Mouse (Mus musculus) neural tube, embryonic 14.5 days (tissue): ENCODE data around the gene Ptprj. TPM values are rescaled to one million over a fixed set of nuclear protein-coding genes. Genes with fewer than 3 reads are reported as not detected.

ENCODE experiments used
- ATAC-seq: fragments of 200-750 bp; cut with Nextera tagmentation; 2 replicates; pipeline ENCODE4 v1.8.0; 2017; ENCODE audit warnings: low read depth, mild to moderate bottlenecking, moderate TSS enrichment, moderate library complexity
- H3K27ac ChIP-seq: fragments of 300-500 bp; sonication (generic); 2 replicates; pipeline ENCODE4 v1.5.1; 2014; ENCODE audit warnings: low read depth, mild to moderate bottlenecking, control low read depth, low read length, moderate library complexity, mixed read lengths
- H3K27me3 ChIP-seq: fragments of 300-500 bp; sonication (generic); 2 replicates; pipeline ENCODE4 v1.6.1; 2014; ENCODE audit warnings: low read length; ENCODE audit not compliant: control insufficient read depth, insufficient read depth
- H3K36me3 ChIP-seq: fragments of 300-500 bp; sonication (generic); 2 replicates; pipeline ENCODE4 v1.6.1; 2014; ENCODE audit warnings: low read length, mixed read lengths; ENCODE audit not compliant: control insufficient read depth, insufficient read depth
- H3K4me1 ChIP-seq: fragments of 300-500 bp; sonication (generic); 2 replicates; pipeline ENCODE4 v1.6.1; 2014; ENCODE audit warnings: low read length; ENCODE audit not compliant: control insufficient read depth, insufficient read depth
- H3K4me2 ChIP-seq: fragments of 300-500 bp; sonication (generic); 2 replicates; pipeline ENCODE4 v1.6.1; 2014; ENCODE audit warnings: mild to moderate bottlenecking, low read depth, low read length, control low read depth
- H3K4me3 ChIP-seq: fragments of 300-500 bp; sonication (generic); 2 replicates; pipeline ENCODE4 v1.5.1; 2014; ENCODE audit warnings: low read depth, low read length, control low read depth, mixed read lengths
- H3K9ac ChIP-seq: fragments of 300-500 bp; sonication (generic); replicated peaks from 2 replicates; pipeline ENCODE4 v1.6.1; 2014; ENCODE audit warnings: low read depth, mild to moderate bottlenecking, control low read depth, low read length, mixed read lengths
- H3K9me3 ChIP-seq: fragments of 300-500 bp; sonication (generic); 2 replicates; pipeline ENCODE4 v1.6.1; 2016; ENCODE audit warnings: low read length; ENCODE audit not compliant: control insufficient read depth
- WGBS: fragments of 180-500 bp; shearing (Covaris S2); extraction: QIAGEN DNeasy Blood & Tissue Kit; methylation state at CpG from one replicate; pipeline ENCODE4 v1.1.7; 2014; 5-methylcytosine and 5-hydroxymethylcytosine counted together
- polyA plus RNA-seq: library from polyadenylated mRNA; unstranded; fragments of >200 nt; fragmentation: Nextera tagmentation; extraction: Ambion mirVana; gene quantifications from 2 replicates; pipeline ENCODE4 v1.2.1, GENCODE M21; 2014

Ptprj gene
- polyA plus RNA-seq, 1 experiment from 2014 or later, result 9.7 TPM

- WGBS, result 17% methylated on average over 11 of the region's 11 CpGs
- H3K27ac ChIP-seq, result peak overlapping the region; percentile 86
- no peaks in the 10 kb centered on the region for H3K27me3 ChIP-seq
- 0 out of 2 replicates have a peak, but pooled peaks cover 3% of the 10 kb centered on the region for H3K4me1 ChIP-seq
- ATAC-seq, result peak; percentile 57
- peak overlapping the region; percentile 71 for H3K4me2 ChIP-seq
- no peaks in the 10 kb centered on the region for H3K9me3 ChIP-seq
- peak overlapping the region; percentile 91 for H3K4me3 ChIP-seq
- peak overlapping the region; percentile 96 for H3K9ac ChIP-seq
- H3K36me3 ChIP-seq, result no peaks in the 10 kb centered on the region
Measured at GRCm38 (mm10) chr2:90581006-90581795, 754 bp upstream of the Ptprj start.

- under 1% methylated on average over 39 of the region's 44 CpGs for WGBS
- H3K4me3 ChIP-seq, result peak overlapping the region; percentile 91
- H3K36me3 ChIP-seq, result no peaks in the 10 kb centered on the region
- peak overlapping the region; percentile 86 for H3K27ac ChIP-seq
- peak; percentile 62 for ATAC-seq
- H3K4me1 ChIP-seq, result 0 out of 2 replicates have a peak, but pooled peaks cover 3% of the 10 kb centered on the region
- H3K4me2 ChIP-seq, result peak overlapping the region; percentile 71
- peak overlapping the region; percentile 96 for H3K9ac ChIP-seq
- no peaks in the 10 kb centered on the region for H3K9me3 ChIP-seq
- H3K27me3 ChIP-seq, result no peaks in the 10 kb centered on the region
Measured at GRCm38 (mm10) chr2:90579728-90580235, 665 bp downstream of the Ptprj start.

- H3K4me2 ChIP-seq, result peak overlapping the region; percentile 71
- peak overlapping the region; percentile 91 for H3K4me3 ChIP-seq
- H3K9me3 ChIP-seq, result no peaks in the 10 kb centered on the region
- whole genome bisulfite sequencing, result 2% methylated on average over 23 of the region's 23 CpGs
- no peaks in the 10 kb centered on the region for H3K27me3 ChIP-seq
- ATAC-seq, result peak; percentile 7; the same call in 1 of the 2 replicates
- no peaks in the 10 kb centered on the region for H3K36me3 ChIP-seq
- peak overlapping the region; percentile 96 for H3K9ac ChIP-seq
- H3K27ac ChIP-seq, result peak overlapping the region; percentile 86
- 0 out of 2 replicates have a peak, but pooled peaks cover 5% of the 10 kb centered on the region for H3K4me1 ChIP-seq
Measured at GRCm38 (mm10) chr2:90579038-90579727, 1.3 kb downstream of the Ptprj start.

GRCm38 (mm10) chr2:90577451-90578279 is 2.8 kb downstream of the Ptprj start:
- no peaks in the 10 kb centered on the region for H3K27me3 ChIP-seq
- ATAC-seq, result no peak
- no peak overlapping the region for H3K27ac ChIP-seq
- no peaks in the 10 kb centered on the region for H3K36me3 ChIP-seq
- H3K9ac ChIP-seq, result no peak overlapping the region
- whole genome bisulfite sequencing, result 87% methylated on average over 7 of the region's 7 CpGs
- H3K4me2 ChIP-seq, result no peak overlapping the region
- H3K9me3 ChIP-seq, result no peaks in the 10 kb centered on the region
- H3K4me1 ChIP-seq, result 0 out of 2 replicates have a peak, but pooled peaks cover 8% of the 10 kb centered on the region
- no peak overlapping the region for H3K4me3 ChIP-seq

- Histone ChIP-seq H3K9me3 (no peaks in the 10 kb centered on the region), H3K4me1 (0 out of 2 replicates have a peak, but pooled peaks cover 8% of the 10 kb centered on the region), H3K27me3 (no peaks in the 10 kb centered on the region), H3K9ac (no peak overlapping the region), H3K4me2 (no peak overlapping the region), H3K27ac (no peak overlapping the region), H3K4me3 (no peak overlapping the region), H3K36me3 (no peaks in the 10 kb centered on the region)
- no peak for ATAC-seq
- WGBS, result 20% methylated on average over 1 of the region's 1 CpGs
Measured at GRCm38 (mm10) chr2:90576936-90577335, 3.5 kb downstream of the Ptprj start.

- ATAC-seq, result no peak
- Histone ChIP-seq H3K9me3 (no peaks in the 10 kb centered on the region), H3K9ac (no peak overlapping the region), H3K4me3 (no peak overlapping the region), H3K4me2 (no peak overlapping the region), H3K27me3 (no peaks in the 10 kb centered on the region), H3K36me3 (no peaks in the 10 kb centered on the region), H3K4me1 (0 out of 2 replicates have a peak, but pooled peaks cover 8% of the 10 kb centered on the region), H3K27ac (no peak overlapping the region)
- 87% methylated on average over 6 of the region's 6 CpGs for WGBS
Measured at GRCm38 (mm10) chr2:90576411-90576810, 4.0 kb downstream of the Ptprj start.

- H3K4me3 ChIP-seq, result no peak overlapping the region
- no peak for ATAC-seq
- no peak overlapping the region for H3K9ac ChIP-seq
- H3K27me3 ChIP-seq, result no peaks in the 10 kb centered on the region
- no peaks in the 10 kb centered on the region for H3K9me3 ChIP-seq
- H3K4me2 ChIP-seq, result no peak overlapping the region
- no peak overlapping the region for H3K27ac ChIP-seq
- 0 out of 2 replicates have a peak, but pooled peaks cover 8% of the 10 kb centered on the region for H3K4me1 ChIP-seq
- no peaks in the 10 kb centered on the region for H3K36me3 ChIP-seq
- 84% methylated on average over 5 of the region's 5 CpGs for WGBS
Measured at GRCm38 (mm10) chr2:90575713-90576112, 4.7 kb downstream of the Ptprj start.

GRCm38 (mm10) chr2:90575116-90575515 is 5.3 kb downstream of the Ptprj start:
- WGBS, result 86% methylated on average over 3 of the region's 3 CpGs
- ATAC-seq, result no peak

More at GRCm38 (mm10) chr2:90575116-90575515, 5.3 kb downstream of the Ptprj start:
- Histone ChIP-seq H3K36me3 (no peaks in the 10 kb centered on the region), H3K4me1 (0 out of 2 replicates have a peak, but pooled peaks cover 8% of the 10 kb centered on the region), H3K27ac (no peak overlapping the region), H3K9ac (no peak overlapping the region), H3K4me2 (no peak overlapping the region), H3K9me3 (no peaks in the 10 kb centered on the region), H3K27me3 (no peaks in the 10 kb centered on the region), H3K4me3 (no peak overlapping the region)
